Mouse (Mus musculus) heart, embryonic 11.5 days (tissue): ENCODE measurements at regions not wholly inside any gene's neighbourhood (a gene's known extent, or its start where the extent isn't known, plus 50 kb on each side); places are given as distances from the start of the nearest gene placed in this dataset.

Experiments used
- ATAC-seq: fragments of 200-750 bp; cut with Nextera tagmentation; replicated peaks from 2 replicates; pipeline ENCODE4 v1.8.0; 2017; ENCODE audit warnings: moderate library complexity; ENCODE audit not compliant: insufficient number of reproducible peaks, low FRiP score, low TSS enrichment
- H3K27ac ChIP-seq: fragments of 300-500 bp; sonication (generic); 2 replicates; pipeline ENCODE4 v1.5.1; 2014; ENCODE audit warnings: mild to moderate bottlenecking, low read depth, low read length
- H3K27me3 ChIP-seq: fragments of 300-500 bp; sonication (generic); 2 replicates; pipeline ENCODE4 v1.6.1; 2014; ENCODE audit warnings: mild to moderate bottlenecking, low read length, mixed read lengths; ENCODE audit not compliant: control insufficient read depth, insufficient read depth
- H3K36me3 ChIP-seq: fragments of 300-500 bp; sonication (generic); 2 replicates; pipeline ENCODE4 v1.6.1; 2014; ENCODE audit warnings: mild to moderate bottlenecking, low read length, moderate library complexity, mixed read lengths; ENCODE audit not compliant: control insufficient read depth, insufficient read depth
- H3K4me1 ChIP-seq: fragments of 300-500 bp; sonication (generic); 2 replicates; pipeline ENCODE4 v1.6.1; 2014; ENCODE audit warnings: low read length; ENCODE audit not compliant: control insufficient read depth, insufficient read depth
- H3K4me2 ChIP-seq: fragments of 300-500 bp; sonication (generic); 2 replicates; pipeline ENCODE4 v1.6.1; 2014; ENCODE audit warnings: mild to moderate bottlenecking, moderate library complexity
- H3K4me3 ChIP-seq: fragments of 300-500 bp; sonication (generic); 2 replicates; pipeline ENCODE4 v1.5.1; 2014; ENCODE audit warnings: low read depth, low read length
- H3K9ac ChIP-seq: fragments of 300-500 bp; sonication (generic); 2 replicates; pipeline ENCODE4 v1.6.1; 2014; ENCODE audit warnings: mild to moderate bottlenecking, low read depth, low read length, moderate library complexity
- H3K9me3 ChIP-seq: fragments of 300-500 bp; sonication (generic); replicated peaks from 2 replicates; pipeline ENCODE4 v1.6.1; 2016; ENCODE audit warnings: low read length; ENCODE audit not compliant: control insufficient read depth
- WGBS: fragments of 180-500 bp; shearing (Covaris S2); extraction: QIAGEN DNeasy Blood & Tissue Kit; methylation state at CpG from one replicate; pipeline ENCODE4 v1.1.7; 2014; ENCODE audit not compliant: insufficient replicate concordance; 5-methylcytosine and 5-hydroxymethylcytosine counted together

GRCm38 (mm10) chr3:51073003-51073679 lies 151.1 kb upstream of the Noct start:
- 83% methylated on average over 15 of the region's 15 CpGs for WGBS
- ATAC-seq, result no peak
- Histone ChIP-seq H3K36me3 (no peaks in the 10 kb centered on the region), H3K9ac (no peak overlapping the region), H3K27ac (no peak overlapping the region), H3K4me2 (no peak overlapping the region), H3K9me3 (no peaks in the 10 kb centered on the region), H3K4me1 (no peaks in the 10 kb centered on the region), H3K27me3 (no peaks in the 10 kb centered on the region), H3K4me3 (no peak overlapping the region)

- H3K27me3 ChIP-seq, result no peaks in the 10 kb centered on the region
- no peaks in the 10 kb centered on the region for H3K9me3 ChIP-seq
- no peaks in the 10 kb centered on the region for H3K4me1 ChIP-seq
- H3K36me3 ChIP-seq, result no peaks in the 10 kb centered on the region
- 76% methylated on average over 7 of the region's 7 CpGs for WGBS
- no peak for ATAC-seq
- no peak overlapping the region for H3K4me3 ChIP-seq
- no peak overlapping the region for H3K4me2 ChIP-seq
- no peak overlapping the region for H3K27ac ChIP-seq
- no peak overlapping the region for H3K9ac ChIP-seq
Measured at GRCm38 (mm10) chr3:51073743-51074319, 150.4 kb upstream of the Noct start.

GRCm38 (mm10) chr3:51075219-51075920 lies 148.9 kb upstream of the Noct start:
- Histone ChIP-seq H3K27me3 (no peaks in the 10 kb centered on the region), H3K27ac (no peak overlapping the region), H3K9me3 (no peaks in the 10 kb centered on the region), H3K4me2 (no peak overlapping the region), H3K4me3 (no peak overlapping the region), H3K4me1 (no peaks in the 10 kb centered on the region), H3K36me3 (no peaks in the 10 kb centered on the region), H3K9ac (no peak overlapping the region)
- no peak for ATAC-seq
- 78% methylated on average over 10 of the region's 10 CpGs for WGBS

GRCm38 (mm10) chr3:51078459-51078858 lies 145.8 kb upstream of the Noct start:
- no peak overlapping the region for H3K27ac ChIP-seq
- no peak overlapping the region for H3K9ac ChIP-seq
- H3K4me2 ChIP-seq, result no peak overlapping the region
- H3K27me3 ChIP-seq, result no peaks in the 10 kb centered on the region
- ATAC-seq, result no peak
- H3K4me3 ChIP-seq, result no peak overlapping the region
- no peaks in the 10 kb centered on the region for H3K9me3 ChIP-seq
- 60% methylated on average over 4 of the region's 4 CpGs for WGBS
- no peaks in the 10 kb centered on the region for H3K4me1 ChIP-seq
- H3K36me3 ChIP-seq, result no peaks in the 10 kb centered on the region

GRCm38 (mm10) chr3:51080415-51080814 lies 143.8 kb upstream of the Noct start:
- no peak for ATAC-seq
- Histone ChIP-seq H3K4me3 (no peak overlapping the region), H3K4me2 (no peak overlapping the region), H3K9me3 (no peaks in the 10 kb centered on the region), H3K4me1 (no peaks in the 10 kb centered on the region), H3K27ac (no peak overlapping the region), H3K9ac (no peak overlapping the region), H3K27me3 (no peaks in the 10 kb centered on the region), H3K36me3 (no peaks in the 10 kb centered on the region)
- WGBS, result 18% methylated on average over 3 of the region's 3 CpGs

GRCm38 (mm10) chr3:51080855-51081254 lies 143.4 kb upstream of the Noct start:
- 62% methylated on average over 7 of the region's 7 CpGs for WGBS
- no peaks in the 10 kb centered on the region for H3K9me3 ChIP-seq
- no peak overlapping the region for H3K9ac ChIP-seq
- no peaks in the 10 kb centered on the region for H3K27me3 ChIP-seq
- H3K4me2 ChIP-seq, result no peak overlapping the region
- H3K27ac ChIP-seq, result no peak overlapping the region
- no peak overlapping the region for H3K4me3 ChIP-seq
- ATAC-seq, result no peak
- no peaks in the 10 kb centered on the region for H3K4me1 ChIP-seq
- no peaks in the 10 kb centered on the region for H3K36me3 ChIP-seq

- no peak for ATAC-seq
- H3K36me3 ChIP-seq, result no peaks in the 10 kb centered on the region
- H3K27ac ChIP-seq, result no peak overlapping the region
- WGBS, result 67% methylated on average over 11 of the region's 11 CpGs
- H3K27me3 ChIP-seq, result no peaks in the 10 kb centered on the region
- H3K4me2 ChIP-seq, result no peak overlapping the region
- no peaks in the 10 kb centered on the region for H3K4me1 ChIP-seq
- no peak overlapping the region for H3K9ac ChIP-seq
- no peaks in the 10 kb centered on the region for H3K9me3 ChIP-seq
- H3K4me3 ChIP-seq, result no peak overlapping the region
Measured at GRCm38 (mm10) chr3:51082831-51083575, 141.2 kb upstream of the Noct start.

GRCm38 (mm10) chr3:51083583-51083982 lies 140.7 kb upstream of the Noct start:
- H3K4me2 ChIP-seq, result no peak overlapping the region
- H3K9me3 ChIP-seq, result no peaks in the 10 kb centered on the region
- no peaks in the 10 kb centered on the region for H3K36me3 ChIP-seq
- H3K9ac ChIP-seq, result no peak overlapping the region
- ATAC-seq, result no peak
- H3K4me1 ChIP-seq, result no peaks in the 10 kb centered on the region
- WGBS, result 72% methylated on average over 7 of the region's 7 CpGs
- H3K27me3 ChIP-seq, result no peaks in the 10 kb centered on the region
- H3K4me3 ChIP-seq, result no peak overlapping the region
- H3K27ac ChIP-seq, result no peak overlapping the region
